Mouse (Mus musculus): ENCODE measurements at regions not wholly inside any gene's neighbourhood (a gene's known extent, or its start where the extent isn't known, plus 50 kb on each side); places are given as distances from the start of the nearest gene placed in this dataset.

DNA sequence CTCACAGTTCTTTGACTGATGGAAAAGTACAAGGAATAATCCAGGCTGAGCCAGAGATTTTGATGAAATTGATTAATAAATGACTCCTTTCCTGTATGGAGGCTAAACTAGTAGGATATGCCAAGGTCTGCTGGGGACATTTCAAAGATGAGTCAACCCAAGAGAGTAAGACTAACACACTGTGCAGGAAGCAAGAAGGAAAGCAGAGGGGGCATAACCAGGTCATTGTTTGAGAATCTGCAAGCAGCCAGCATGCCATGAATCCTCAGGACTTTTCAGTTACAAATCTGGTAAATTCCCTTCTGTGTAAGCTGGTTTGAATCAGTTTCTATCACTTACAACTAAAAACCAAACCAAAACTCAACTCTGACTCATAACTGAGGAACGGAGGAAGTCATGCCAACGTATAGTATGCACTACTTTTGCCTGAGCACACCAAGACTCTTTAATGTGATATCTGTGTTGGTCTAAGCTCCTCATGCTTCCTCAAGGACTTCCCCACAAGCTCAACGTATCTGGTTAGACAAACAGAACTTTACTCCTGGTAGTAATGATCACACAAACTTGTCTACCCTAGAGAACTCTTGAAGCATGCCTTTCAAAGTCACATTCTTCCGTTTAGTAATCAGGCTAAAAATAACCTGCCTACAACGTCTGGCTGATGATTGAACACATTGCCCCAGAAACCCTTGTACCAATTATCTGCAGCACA, 314.0 kb upstream of the Adamts9 start:
- TF ChIP-seq CTCF (IDR thresholded peaks at IDR 0.05; ENCODE audit: control insufficient read depth, insufficient read depth, insufficient replicate concordance, low read depth, low read length) (no peak), POLR2A (IDR thresholded peaks at IDR 0.05; ENCODE audit: control insufficient read depth, low read depth, low read length) (no peak)

Measured in testis, adult 2 months (tissue).